Mouse (Mus musculus): ENCODE data around the gene Ankrd23. TPM values are rescaled to one million over a fixed set of nuclear protein-coding genes. Genes with fewer than 3 reads are reported as not detected.

Ankrd23 gene
- 2.8 TPM for polyA plus RNA-seq (2014; fragmentation: Illumina TruSeq; extraction: RNeasy Lipid Tissue Mini Kit (QIAGEN cat#74804); ENCODE audit: insufficient read depth, low read depth, low replicate concordance)

DNA sequence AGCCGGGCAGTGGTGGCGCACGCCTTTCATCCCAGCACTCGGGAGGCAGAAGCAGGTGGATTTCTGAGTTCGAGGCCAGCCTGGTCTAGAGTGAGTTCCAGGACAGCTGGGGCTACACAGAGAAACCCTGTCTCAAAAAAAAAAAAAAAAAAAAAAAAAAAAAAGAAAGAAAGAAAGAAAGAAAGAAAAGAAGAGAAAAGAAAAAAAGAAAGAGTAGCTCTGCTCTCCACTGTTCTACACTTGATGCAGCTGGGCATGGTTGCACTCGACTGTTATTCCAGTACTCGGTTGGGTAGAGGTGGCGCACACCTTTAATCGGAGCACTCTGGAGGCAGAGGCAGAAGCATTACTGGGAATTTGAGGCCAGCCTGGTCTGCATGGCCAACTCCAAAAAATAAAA lies at the start of gene Ankrd23:
Gene Ankrd23, minus strand, starts transcription at position 101 of the 400 bp plus-strand sequence.

DNA sequence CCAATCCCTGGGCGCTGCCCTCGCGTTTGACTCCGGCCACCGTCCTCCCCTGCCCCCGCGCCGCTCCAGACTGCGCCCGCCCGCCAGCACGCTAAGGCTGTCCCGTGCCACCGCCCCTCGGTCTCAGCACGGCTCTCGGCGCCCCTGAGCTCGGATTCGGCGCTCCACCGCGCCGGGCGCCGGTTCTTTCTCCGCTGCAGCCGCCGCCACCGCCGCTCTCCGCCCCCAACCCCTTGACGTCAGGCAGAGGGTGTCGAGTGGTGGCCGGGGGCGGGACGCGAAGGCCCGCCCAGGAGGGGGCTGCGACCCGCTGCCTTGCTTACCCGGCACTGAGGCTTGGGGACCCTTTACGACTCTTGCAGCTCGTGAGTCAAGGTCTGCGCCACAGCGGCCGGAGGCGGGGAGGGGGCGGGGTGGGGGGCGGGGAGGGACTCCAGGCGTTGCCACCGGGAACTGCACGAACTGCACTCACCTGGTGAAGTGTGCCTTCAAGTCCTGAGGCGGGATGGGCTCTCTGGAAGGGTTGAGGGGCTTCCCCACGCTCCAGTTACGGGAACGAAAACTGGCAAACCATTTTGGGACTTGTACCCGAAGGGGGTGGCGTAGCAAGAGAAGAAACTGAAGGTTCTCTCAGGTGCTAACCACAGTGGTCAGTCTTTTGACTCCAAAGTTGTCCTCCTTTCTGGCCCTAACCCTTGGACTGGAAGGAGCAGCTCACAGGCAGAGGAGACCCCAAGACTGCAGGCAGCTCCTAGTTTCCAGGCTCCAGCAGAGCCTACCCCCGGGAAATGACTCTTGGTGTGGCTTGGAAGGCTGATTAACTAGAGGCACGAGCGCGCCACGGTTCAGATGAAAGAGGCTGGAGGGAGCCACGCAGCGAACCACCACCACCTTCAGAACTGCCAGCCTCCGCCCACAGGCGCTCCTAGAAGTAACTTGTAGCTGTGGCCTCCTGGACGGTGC lies 21.6 kb upstream of the Ankrd23 start, which contains the start of gene Sema4c:
Gene Sema4c, minus strand, starts transcription at position 319 of the 963 bp plus-strand sequence.

GRCm38 (mm10) chr1:36546888-36547471 lies 10.3 kb upstream of the Ankrd23 start, which contains the start of gene Ankrd39:
Gene Ankrd39 (minus strand): TSS chr1:36547445.

DNA sequence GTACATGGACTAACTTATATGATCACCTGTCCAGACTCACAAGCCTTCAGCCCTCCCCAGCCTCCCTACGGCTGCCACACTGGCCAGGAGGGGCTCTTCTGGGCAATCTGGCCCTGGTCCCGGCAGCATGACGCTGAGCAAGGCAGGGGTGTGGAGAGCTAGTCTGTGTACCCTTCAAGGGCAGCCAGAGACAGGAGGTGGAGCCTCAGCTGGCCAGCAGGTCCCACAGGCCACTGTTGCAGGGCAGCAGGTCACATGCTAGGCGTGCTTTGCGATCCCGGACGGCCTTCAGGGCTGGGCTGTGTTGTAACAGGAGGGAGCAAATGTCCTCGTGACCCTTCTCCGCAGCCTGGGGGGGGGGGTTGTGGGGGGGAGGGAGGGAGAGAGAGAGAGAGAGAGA lies 2.5 kb upstream of the Ankrd23 start, which contains the start of gene Gm42417:
Gene Gm42417, minus strand, starts transcription at position 244 of the 400 bp plus-strand sequence.

DNA sequence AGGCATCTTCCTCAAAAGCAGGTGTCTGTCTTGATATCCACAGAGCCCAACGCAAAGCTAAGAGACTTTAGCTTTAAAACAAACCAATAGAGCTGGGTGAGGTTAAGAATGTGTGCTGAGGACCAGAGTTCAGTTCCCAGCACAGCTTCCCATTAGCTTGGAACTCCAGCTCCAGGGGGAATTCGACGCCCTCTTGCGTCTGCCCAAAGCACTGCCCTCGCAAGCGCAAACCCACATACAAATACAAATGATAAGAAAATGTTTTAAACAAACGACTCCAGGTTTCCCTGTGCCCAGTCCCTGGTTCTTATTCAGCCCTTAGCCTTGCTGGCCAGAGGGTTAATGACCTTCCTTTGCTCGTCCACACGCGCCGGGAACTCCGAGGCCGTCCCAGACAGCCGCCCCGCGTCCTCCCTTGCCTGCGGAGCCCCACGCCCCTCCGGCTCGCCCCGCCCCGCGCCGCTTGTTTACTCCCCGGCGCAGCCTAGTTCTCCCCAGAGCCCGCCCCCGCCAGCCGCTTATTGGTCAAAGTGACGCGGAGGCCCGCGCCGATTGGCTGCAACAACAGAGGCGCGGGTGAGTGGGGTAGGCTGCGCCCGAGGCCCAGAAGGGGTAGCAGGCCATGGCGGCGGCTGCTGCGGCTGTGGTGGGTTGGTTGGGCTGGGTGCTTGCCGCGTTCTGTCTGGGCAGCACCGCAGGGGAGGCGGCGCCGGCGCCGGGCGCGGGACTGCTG lies 25.2 kb downstream of the Ankrd23 start, which contains the start of gene Cnnm3:
Gene Cnnm3, plus strand, starts transcription at position 579 of the 733 bp plus-strand sequence.

Other genes with a start within 250 kb of the Ankrd23 start
- gene Arid5a, start 229.2 kb downstream of the Ankrd23 start, polyA plus RNA-seq (2014; fragmentation: Illumina TruSeq; extraction: RNeasy Lipid Tissue Mini Kit (QIAGEN cat#74804); ENCODE audit: insufficient read depth, low read depth, low replicate concordance): 11.3 TPM
- gene Kansl3, start 167.7 kb downstream of the Ankrd23 start, polyA plus RNA-seq (2014; fragmentation: Illumina TruSeq; extraction: RNeasy Lipid Tissue Mini Kit (QIAGEN cat#74804); ENCODE audit: insufficient read depth, low read depth, low replicate concordance): 15.5 TPM
- not detected for gene Fer1l5, start 164.6 kb downstream of the Ankrd23 start, polyA plus RNA-seq (2014; fragmentation: Illumina TruSeq; extraction: RNeasy Lipid Tissue Mini Kit (QIAGEN cat#74804); ENCODE audit: insufficient read depth, low read depth, low replicate concordance)
- gene Lman2l, start 91.6 kb downstream of the Ankrd23 start, polyA plus RNA-seq (2014; fragmentation: Illumina TruSeq; extraction: RNeasy Lipid Tissue Mini Kit (QIAGEN cat#74804); ENCODE audit: insufficient read depth, low read depth, low replicate concordance): 15.4 TPM
- gene Cnnm4, start 65.3 kb downstream of the Ankrd23 start, polyA plus RNA-seq (2014; fragmentation: Illumina TruSeq; extraction: RNeasy Lipid Tissue Mini Kit (QIAGEN cat#74804); ENCODE audit: insufficient read depth, low read depth, low replicate concordance): 2.5 TPM
- gene Cnnm3, start 25.0 kb downstream of the Ankrd23 start, polyA plus RNA-seq (2014; fragmentation: Illumina TruSeq; extraction: RNeasy Lipid Tissue Mini Kit (QIAGEN cat#74804); ENCODE audit: insufficient read depth, low read depth, low replicate concordance): 8.4 TPM
- gene Gm42417, start 2.5 kb upstream of the Ankrd23 start, polyA plus RNA-seq (2014; fragmentation: Illumina TruSeq; extraction: RNeasy Lipid Tissue Mini Kit (QIAGEN cat#74804); ENCODE audit: insufficient read depth, low read depth, low replicate concordance): not detected
- 8.1 TPM for gene Ankrd39, start 10.6 kb upstream of the Ankrd23 start, polyA plus RNA-seq (2014; fragmentation: Illumina TruSeq; extraction: RNeasy Lipid Tissue Mini Kit (QIAGEN cat#74804); ENCODE audit: insufficient read depth, low read depth, low replicate concordance)
- 11.0 TPM for gene Sema4c, start 21.5 kb upstream of the Ankrd23 start, polyA plus RNA-seq (2014; fragmentation: Illumina TruSeq; extraction: RNeasy Lipid Tissue Mini Kit (QIAGEN cat#74804); ENCODE audit: insufficient read depth, low read depth, low replicate concordance)
- gene Fam178b, start 146.3 kb upstream of the Ankrd23 start, polyA plus RNA-seq (2014; fragmentation: Illumina TruSeq; extraction: RNeasy Lipid Tissue Mini Kit (QIAGEN cat#74804); ENCODE audit: insufficient read depth, low read depth, low replicate concordance): 6.1 TPM
- gene Cox5b, start 154.6 kb upstream of the Ankrd23 start, polyA plus RNA-seq (2014; fragmentation: Illumina TruSeq; extraction: RNeasy Lipid Tissue Mini Kit (QIAGEN cat#74804); ENCODE audit: insufficient read depth, low read depth, low replicate concordance): 371 TPM
- not detected for gene 4933424G06Rik, start 173.3 kb upstream of the Ankrd23 start, polyA plus RNA-seq (2014; fragmentation: Illumina TruSeq; extraction: RNeasy Lipid Tissue Mini Kit (QIAGEN cat#74804); ENCODE audit: insufficient read depth, low read depth, low replicate concordance)
- 38.2 TPM for gene Actr1b, start 177.5 kb upstream of the Ankrd23 start, polyA plus RNA-seq (2014; fragmentation: Illumina TruSeq; extraction: RNeasy Lipid Tissue Mini Kit (QIAGEN cat#74804); ENCODE audit: insufficient read depth, low read depth, low replicate concordance)
- 5.9 TPM for gene Zap70, start 224.9 kb upstream of the Ankrd23 start, polyA plus RNA-seq (2014; fragmentation: Illumina TruSeq; extraction: RNeasy Lipid Tissue Mini Kit (QIAGEN cat#74804); ENCODE audit: insufficient read depth, low read depth, low replicate concordance)

All from lung, adult 10 weeks (tissue).